Mouse (Mus musculus) MEL (cell line): Measurements from ENCODE around the gene Utrn. TPM values are rescaled to one million over a fixed set of nuclear protein-coding genes. Genes with fewer than 3 reads are reported as not detected.

Source experiments
- DNase-seq: peaks from one replicate; pipeline ENCODE4 v3.0.0; 2011; ENCODE audit warnings: low read depth, low spot score
- H3K27ac ChIP-seq: 2 replicates; pipeline ENCODE4 v1.5.1; 2012; ENCODE audit warnings: low read depth, mild to moderate bottlenecking, control low read depth, low read length, moderate library complexity; ENCODE audit not compliant: control insufficient read depth
- H3K27me3 ChIP-seq, 2 experiments: fragments of 150-350 bp in 1 of 2; sonication (generic) in 1 of 2; 2 replicates each; pipeline ENCODE4 v1.6.1; 2012; ENCODE audit warnings: low read length in 2 of 2, mild to moderate bottlenecking in 2 of 2, improper control_type of control experiment in 1 of 2, moderate library complexity in 1 of 2; ENCODE audit not compliant: insufficient read depth in 2 of 2, control insufficient read depth in 1 of 2
- H3K36me3 ChIP-seq, 2 experiments: 2 replicates each; pipeline ENCODE4 v1.6.1; 2012 to 2014; ENCODE audit warnings: low read length in 2 of 2, improper control_type of control experiment in 1 of 2, inconsistent platforms in 1 of 2, mild to moderate bottlenecking in 1 of 2; ENCODE audit not compliant: insufficient read depth in 2 of 2, control insufficient read depth in 1 of 2
- H3K4me1 ChIP-seq, 2 experiments: fragments of 150-350 bp in 1 of 2; sonication (generic) in 1 of 2; 2 replicates each; pipeline ENCODE4 v1.6.1; 2012; ENCODE audit warnings: low read length in 2 of 2, improper control_type of control experiment in 1 of 2, mild to moderate bottlenecking in 1 of 2; ENCODE audit not compliant: insufficient read depth in 2 of 2, control insufficient read depth in 1 of 2
- H3K4me3 ChIP-seq, 2 experiments: fragments of 150-350 bp in 1 of 2; sonication (generic) in 1 of 2; 2 replicates each; pipeline ENCODE4 v1.5.1; 2012; ENCODE audit warnings: low read depth in 2 of 2, low read length in 2 of 2, mild to moderate bottlenecking in 2 of 2, moderate library complexity in 2 of 2, control low read depth in 1 of 2, improper control_type of control experiment in 1 of 2; ENCODE audit not compliant: control insufficient read depth in 1 of 2, insufficient read depth in 1 of 2
- H3K79me2 ChIP-seq: 2 replicates; pipeline ENCODE4 v1.6.1; 2012; ENCODE audit warnings: mild to moderate bottlenecking, low read length, moderate library complexity; ENCODE audit not compliant: control insufficient read depth, poor library complexity, insufficient read depth
- H3K9ac ChIP-seq: 2 replicates; pipeline ENCODE4 v1.6.1; 2012; ENCODE audit warnings: low read depth, mild to moderate bottlenecking, control low read depth, low read length, moderate library complexity; ENCODE audit not compliant: control insufficient read depth, poor library complexity, severe bottlenecking
- H3K9me3 ChIP-seq: fragments of 150-350 bp; sonication (generic); replicated peaks from 2 replicates; pipeline ENCODE4 v1.6.1; 2012; ENCODE audit warnings: mild to moderate bottlenecking, low read length, improper control_type of control experiment, moderate library complexity; ENCODE audit not compliant: insufficient read depth
- E2F4 ChIP-seq: IDR thresholded peaks from 2 replicates; pipeline ENCODE4 v1.6.1; 2011; ENCODE audit warnings: low read depth, low read length, improper control_type of control experiment, borderline replicate concordance
- ELF1 ChIP-seq: IDR thresholded peaks from 2 replicates; pipeline ENCODE4 v1.6.1; 2014; ENCODE audit warnings: low read depth, mild to moderate bottlenecking, inconsistent platforms, low read length, improper control_type of control experiment, moderate library complexity
- EP300 ChIP-seq, 2 experiments: IDR thresholded peaks; 2 replicates each; pipeline ENCODE4 v1.6.1; 2011; ENCODE audit warnings: improper control_type of control experiment in 2 of 2, low read length in 2 of 2, low read depth in 1 of 2, mild to moderate bottlenecking in 1 of 2
- ETS1 ChIP-seq: IDR thresholded peaks from 2 replicates; pipeline ENCODE4 v1.6.1; 2012; ENCODE audit warnings: low read depth, mild to moderate bottlenecking, inconsistent platforms, low read length, improper control_type of control experiment, moderate library complexity
- HCFC1 ChIP-seq: IDR thresholded peaks from 2 replicates; pipeline ENCODE4 v1.6.1; 2012; ENCODE audit warnings: low read depth, mild to moderate bottlenecking, inconsistent platforms, low read length, improper control_type of control experiment, moderate library complexity
- JUND ChIP-seq: IDR thresholded peaks from 2 replicates; pipeline ENCODE4 v1.6.1; 2011; ENCODE audit warnings: low read depth, mild to moderate bottlenecking, improper control_type of control experiment, low read length
- KAT2A ChIP-seq: conservative IDR thresholded peaks from 2 replicates; pipeline ENCODE4 v1.6.1; 2012; ENCODE audit warnings: low read depth, low read length, improper control_type of control experiment, inconsistent platforms
- MAX ChIP-seq: IDR thresholded peaks from 2 replicates; pipeline ENCODE4 v1.6.1; 2011; ENCODE audit warnings: low read length, improper control_type of control experiment
- MAZ ChIP-seq: IDR thresholded peaks from 2 replicates; pipeline ENCODE4 v1.6.1; 2012; ENCODE audit warnings: low read depth, mild to moderate bottlenecking, inconsistent platforms, low read length, improper control_type of control experiment
- MEF2A ChIP-seq: IDR thresholded peaks from 2 replicates; pipeline ENCODE4 v1.6.1; 2014; ENCODE audit warnings: low read depth, mild to moderate bottlenecking, inconsistent platforms, low read length, improper control_type of control experiment; ENCODE audit not compliant: poor library complexity, insufficient replicate concordance, severe bottlenecking; ENCODE audit errors: extremely low read depth
- MYB ChIP-seq: IDR thresholded peaks from 2 replicates; pipeline ENCODE4 v1.6.1; 2011; ENCODE audit warnings: mild to moderate bottlenecking, low read depth, low read length, improper control_type of control experiment
- NELFE ChIP-seq: IDR thresholded peaks from 2 replicates; pipeline ENCODE4 v1.6.1; 2011; ENCODE audit warnings: low read depth, low read length, improper control_type of control experiment
- NRF1 ChIP-seq: IDR thresholded peaks from 2 replicates; pipeline ENCODE4 v1.6.1; 2014; ENCODE audit warnings: low read depth, mild to moderate bottlenecking, inconsistent platforms, low read length, improper control_type of control experiment, moderate library complexity; ENCODE audit not compliant: poor library complexity, insufficient read depth, severe bottlenecking
- POLR2AphosphoS5 ChIP-seq: IDR thresholded peaks from 2 replicates; pipeline ENCODE4 v1.6.1; 2012; ENCODE audit warnings: low read depth, borderline replicate concordance, mild to moderate bottlenecking, inconsistent platforms, low read length, moderate library complexity, mixed read lengths
- RCOR1 ChIP-seq: IDR thresholded peaks from 2 replicates; pipeline ENCODE4 v1.6.1; 2012; ENCODE audit warnings: low read depth, mild to moderate bottlenecking, inconsistent platforms, low read length, improper control_type of control experiment
- SMC3 ChIP-seq: IDR thresholded peaks from 2 replicates; pipeline ENCODE4 v1.6.1; 2011; ENCODE audit warnings: low read depth, low read length, improper control_type of control experiment
- TBP ChIP-seq: IDR thresholded peaks from 2 replicates; pipeline ENCODE4 v1.8.0; 2011; ENCODE audit warnings: low read depth, low read length, improper control_type of control experiment
- TCF12 ChIP-seq: IDR thresholded peaks from 2 replicates; pipeline ENCODE4 v1.6.1; 2014; ENCODE audit warnings: low read depth, mild to moderate bottlenecking, inconsistent platforms, low read length, improper control_type of control experiment, moderate library complexity
- USF1 ChIP-seq: IDR thresholded peaks from 2 replicates; pipeline ENCODE4 v1.6.1; 2014; ENCODE audit warnings: low read depth, mild to moderate bottlenecking, inconsistent platforms, low read length, improper control_type of control experiment, moderate library complexity
- ZC3H11A ChIP-seq: IDR thresholded peaks from 2 replicates; pipeline ENCODE4 v1.6.1; 2012; ENCODE audit warnings: low read depth, mild to moderate bottlenecking, inconsistent platforms, low read length, improper control_type of control experiment
- ZKSCAN1 ChIP-seq: IDR thresholded peaks from 2 replicates; pipeline ENCODE4 v1.6.1; 2012; ENCODE audit warnings: low read depth, mild to moderate bottlenecking, inconsistent platforms, low read length, improper control_type of control experiment, moderate library complexity
- polyA plus RNA-seq, 2 experiments: library from polyadenylated mRNA; stranded (reverse) in 1 of 2; unstranded in 1 of 2; fragments of >175 nt in 1 of 2; fragments of >200 nt in 1 of 2; gene quantifications; 2 replicates each; pipeline versions ENCODE4 v1.2.1 to v1.2.4; 2012; ENCODE audit warnings: low replicate concordance in 2 of 2, low read depth in 1 of 2; ENCODE audit not compliant: insufficient read length in 2 of 2, insufficient read depth in 1 of 2, missing spikeins in 1 of 2
- total RNA-seq: library from RNA; depleted of rRNA; stranded (reverse); fragments of 300-350 nt; gene quantifications from 2 replicates; pipeline ENCODE4 v1.2.3, GENCODE M21; 2012

The Utrn gene
- total and polyA plus RNA-seq, 3 experiments, result 2.3 to 4.3 TPM; not detected in 1

- no peaks in the 10 kb centered on the region for H3K79me2 ChIP-seq
- no peak overlapping the region for H3K4me3 ChIP-seq
- DNase-seq, result no peak
- no peaks in the 10 kb centered on the region for H3K9me3 ChIP-seq
- no peak for TF ChIP-seq NRF1
- no peak for TF ChIP-seq ELF1
- TF ChIP-seq ZC3H11A, result no peak
- no peak for TF ChIP-seq HCFC1
- no peak for TF ChIP-seq SMC3
- TF ChIP-seq MAZ, result no peak
- no peak for TF ChIP-seq RCOR1
- no peak for TF ChIP-seq MAX
- no peak for TF ChIP-seq EP300 (IDR thresholded peaks at IDR 0.05; ENCODE audit: low read depth in 1 of 2, low read length in 2 of 2)
- TF ChIP-seq NELFE, result no peak
- TF ChIP-seq E2F4, result no peak
- TF ChIP-seq, all 39 proteins: peak for 0
- 0 out of 4 replicates have a peak, but pooled peaks cover 0 to 4% of the 10 kb centered on the region in 2 experiments for H3K4me1 ChIP-seq
- H3K36me3 ChIP-seq, result no peaks in the 10 kb centered on the region
- no peak overlapping the region for H3K27ac ChIP-seq
- H3K9ac ChIP-seq, result no peak overlapping the region
- no peaks in the 10 kb centered on the region for H3K27me3 ChIP-seq
Observed at GRCm38 (mm10) chr10:12771511-12771910, 97.7 kb downstream of the Utrn start.

GRCm38 (mm10) chr10:12762668-12763067, 106.5 kb downstream of the Utrn start:
- Histone ChIP-seq H3K27me3 (no peaks in the 10 kb centered on the region), H3K9me3 (no peaks in the 10 kb centered on the region), H3K27ac (no peak overlapping the region), H3K79me2 (no peaks in the 10 kb centered on the region), H3K9ac (no peak overlapping the region), H3K36me3 (no peaks in the 10 kb centered on the region), H3K4me3 (no peak overlapping the region), H3K4me1 (no peaks in the 10 kb centered on the region)
- TF ChIP-seq NELFE (no peak), MYB (no peak), RCOR1 (no peak), TCF12 (no peak)
- DNase-seq, result no peak

GRCm38 (mm10) chr10:12758702-12758988, 110.5 kb downstream of the Utrn start:
- DNase-seq, result no peak
- Histone ChIP-seq H3K27ac (no peak overlapping the region), H3K79me2 (no peaks in the 10 kb centered on the region), H3K4me3 (no peak overlapping the region), H3K9ac (no peak overlapping the region), H3K9me3 (no peaks in the 10 kb centered on the region), H3K4me1 (no peaks in the 10 kb centered on the region), H3K36me3 (no peaks in the 10 kb centered on the region), H3K27me3 (no peaks in the 10 kb centered on the region)
- TF ChIP-seq KAT2A, result no peak
- no peak for TF ChIP-seq ZKSCAN1
- TF ChIP-seq POLR2AphosphoS5, result no peak
- no peak for TF ChIP-seq MEF2A
- no peak for TF ChIP-seq ETS1
- TF ChIP-seq TBP, result no peak
- TF ChIP-seq USF1, result no peak
- TF ChIP-seq JUND, result no peak
